Mouse (Mus musculus) brown adipose tissue, adult 24 weeks (tissue): Measurements from ENCODE around the gene Psmd14. TPM values are rescaled to one million over a fixed set of nuclear protein-coding genes. Genes with fewer than 3 reads are reported as not detected.
A peak's percentile ranks its signal among the peaks of the same experiment; 100 is the strongest.

Experiments
- H3K27ac ChIP-seq: fragments of 200-500 bp; replicated peaks from 2 replicates; pipeline ENCODE4 v1.5.1; 2012; ENCODE audit warnings: low read depth, mild to moderate bottlenecking, low read length
- H3K4me1 ChIP-seq: fragments of 200-500 bp; 2 replicates; pipeline ENCODE4 v1.6.1; 2012; ENCODE audit warnings: low read length, mixed read lengths; ENCODE audit not compliant: control insufficient read depth, insufficient read depth, insufficient read length
- H3K4me3 ChIP-seq: fragments of 200-500 bp; 2 replicates; pipeline ENCODE4 v1.5.1; 2012; ENCODE audit warnings: low read depth, mild to moderate bottlenecking, low read length, moderate library complexity; ENCODE audit not compliant: insufficient read depth
- polyA plus RNA-seq: library from polyadenylated mRNA; stranded (reverse); fragments of >200 nt; gene quantifications from 2 replicates; pipeline ENCODE4 v1.2.4, GENCODE M21; 2012; ENCODE audit not compliant: missing spikeins, insufficient read depth, insufficient read length

Psmd14 gene
- 100 and 126 TPM in 2 replicates for polyA plus RNA-seq

DNA sequence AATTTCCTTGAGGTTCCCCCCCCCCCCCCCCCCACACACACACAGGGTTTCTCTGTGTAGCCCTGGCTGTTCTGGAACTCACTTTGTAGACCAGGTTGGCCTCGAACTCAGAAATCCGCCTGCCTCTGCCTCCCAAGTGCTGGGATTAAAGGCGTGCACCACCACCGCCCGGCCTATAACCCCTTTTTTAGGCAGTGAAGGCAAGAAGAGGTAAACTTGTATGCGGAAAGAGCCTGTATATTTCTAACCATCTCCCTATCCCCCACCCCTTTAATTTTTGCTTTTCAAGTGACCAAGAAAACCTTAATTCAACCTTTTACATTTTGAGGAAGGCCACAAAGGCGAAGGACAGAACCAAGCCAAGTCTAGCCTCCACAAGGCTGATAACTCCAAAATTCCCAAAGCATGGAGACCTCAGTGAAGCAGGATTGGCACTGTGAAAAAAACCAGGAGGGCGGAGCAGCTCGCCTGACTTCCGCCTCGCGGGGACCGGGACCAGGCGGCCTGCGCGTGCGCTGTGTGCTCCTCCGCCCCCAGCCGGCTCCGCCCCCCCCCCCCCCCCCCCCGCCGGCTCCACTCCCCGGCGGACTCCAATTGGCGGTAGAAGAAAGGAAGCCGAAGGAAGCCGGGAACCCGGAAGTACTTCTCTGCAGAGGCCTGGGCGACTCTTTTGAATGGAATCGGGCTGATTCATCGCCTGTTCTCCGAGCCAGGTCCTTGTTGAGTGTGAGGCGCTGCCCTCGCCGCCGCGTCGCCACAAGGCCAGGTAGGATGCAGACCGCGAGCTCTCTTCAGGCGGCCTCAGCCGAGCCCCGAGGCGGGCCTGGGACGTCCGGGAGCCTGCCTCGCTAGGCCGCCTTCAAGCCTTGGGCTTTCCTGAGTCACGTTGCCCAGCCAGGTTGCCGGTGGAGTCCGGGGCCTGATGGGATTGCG lies at the start of gene Psmd14:
Gene Psmd14 (plus strand): TSS at position 587 of the 933 bp plus-strand sequence.
- H3K27ac ChIP-seq, result peak within 1 kb of the TSS; percentile 86
- H3K4me1 ChIP-seq, result peaks cover 4% of the 10 kb centered on the region; the same call in 1 of the 2 replicates
- peak within 1 kb of the TSS; percentile 95 for H3K4me3 ChIP-seq

DNA sequence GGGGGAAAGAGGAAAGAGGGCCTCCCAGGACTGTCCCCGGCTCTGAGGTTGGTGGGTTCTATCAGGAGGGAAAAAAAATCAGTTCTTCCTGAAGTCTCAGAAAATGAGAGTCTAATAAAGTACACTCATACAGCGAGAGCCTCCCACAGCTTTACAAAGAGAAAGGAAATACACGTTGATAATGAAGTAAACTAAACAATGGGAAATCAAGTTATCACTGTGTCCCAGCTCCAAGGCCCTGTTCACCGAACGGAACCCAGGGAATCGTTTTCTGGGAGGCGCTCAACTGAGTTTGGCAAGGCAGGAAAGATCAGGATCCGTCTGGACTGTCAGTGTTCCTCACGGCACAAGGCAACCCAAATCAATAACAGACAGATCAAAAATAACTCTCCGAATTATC lies 48.7 kb upstream of the Psmd14 start:
- H3K4me3 ChIP-seq, result no peak overlapping the region
- 0 out of 2 replicates have a peak, but pooled peaks cover 2% of the 10 kb centered on the region for H3K4me1 ChIP-seq
- no peak overlapping the region; the same call in 1 of the 2 replicates for H3K27ac ChIP-seq

DNA sequence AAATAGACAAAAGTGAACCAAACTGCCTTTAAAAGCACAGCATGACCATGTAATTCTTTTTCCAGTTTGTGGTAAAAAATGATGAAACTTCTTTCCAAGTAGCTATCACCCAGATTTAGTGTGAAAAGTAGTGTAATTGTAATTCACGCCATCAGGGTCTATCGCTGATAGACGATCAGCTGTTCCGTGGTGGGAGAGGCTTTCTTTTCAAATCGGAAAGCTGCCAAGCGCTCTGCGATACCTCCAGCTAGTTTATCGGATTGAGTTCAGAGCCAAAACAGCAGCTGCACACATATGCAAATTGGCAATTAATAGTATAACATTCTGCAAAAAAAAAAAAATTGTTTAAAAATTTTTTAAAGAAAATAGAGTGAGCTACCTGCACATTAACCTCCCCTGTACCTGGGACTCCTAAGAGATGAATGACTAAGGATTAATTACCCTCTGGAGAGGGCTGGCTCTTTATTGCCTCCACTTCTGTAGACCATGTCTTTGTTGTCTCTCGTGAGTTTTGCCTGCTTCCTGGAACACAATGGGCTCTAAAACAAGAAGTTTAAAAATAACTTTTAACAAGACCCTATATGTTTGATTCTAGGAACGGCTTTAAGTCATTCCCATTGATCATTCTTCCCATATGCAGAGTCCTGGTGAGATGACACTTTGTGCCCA lies 47.8 kb upstream of the Psmd14 start:
- H3K4me1 ChIP-seq, result 0 out of 2 replicates have a peak, but pooled peaks cover 2% of the 10 kb centered on the region
- H3K4me3 ChIP-seq, result no peak overlapping the region
- no peak overlapping the region for H3K27ac ChIP-seq

DNA sequence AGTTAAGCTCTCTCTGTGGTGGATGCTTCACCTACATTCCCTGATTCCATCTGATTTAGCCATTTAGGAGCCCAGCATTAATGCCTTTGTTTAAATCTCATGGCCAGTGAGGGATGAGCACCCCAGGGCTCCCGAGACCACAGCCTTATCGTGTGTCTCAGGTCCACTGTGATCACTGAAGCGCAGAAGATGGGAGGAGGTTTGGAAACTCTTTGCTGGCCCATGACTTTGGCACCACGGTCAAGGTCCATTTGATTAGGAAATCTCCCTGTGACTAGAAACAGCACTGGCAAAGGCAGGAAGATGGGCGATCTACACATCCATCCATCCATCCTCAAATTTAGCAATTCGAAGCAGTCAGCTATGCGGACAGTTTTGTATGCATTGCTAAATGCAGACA lies 44.1 kb upstream of the Psmd14 start:
- H3K4me1 ChIP-seq, result no peaks in the 10 kb centered on the region
- no peak overlapping the region for H3K4me3 ChIP-seq
- H3K27ac ChIP-seq, result no peak overlapping the region

DNA sequence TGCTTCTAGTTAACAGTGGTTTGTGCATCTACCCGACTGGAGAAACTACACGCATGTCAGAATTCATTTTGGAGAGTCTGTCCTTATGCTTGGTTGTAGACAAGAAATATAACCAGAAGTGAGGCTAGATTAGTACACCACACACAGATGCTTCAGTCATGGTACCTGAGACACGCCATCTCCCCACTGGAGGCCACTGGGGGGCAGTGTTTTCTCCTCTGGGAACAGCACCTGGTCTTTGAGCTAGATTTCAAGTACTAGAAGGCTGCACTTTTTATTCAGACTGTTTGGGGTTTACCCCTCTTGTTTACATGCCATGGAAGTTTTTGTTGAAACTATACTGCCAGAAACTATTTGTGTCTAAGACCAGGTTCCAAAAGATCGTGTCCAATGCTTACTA lies 43.2 kb upstream of the Psmd14 start:
- Histone ChIP-seq H3K4me1 (no peaks in the 10 kb centered on the region), H3K4me3 (no peak overlapping the region), H3K27ac (no peak overlapping the region)

DNA sequence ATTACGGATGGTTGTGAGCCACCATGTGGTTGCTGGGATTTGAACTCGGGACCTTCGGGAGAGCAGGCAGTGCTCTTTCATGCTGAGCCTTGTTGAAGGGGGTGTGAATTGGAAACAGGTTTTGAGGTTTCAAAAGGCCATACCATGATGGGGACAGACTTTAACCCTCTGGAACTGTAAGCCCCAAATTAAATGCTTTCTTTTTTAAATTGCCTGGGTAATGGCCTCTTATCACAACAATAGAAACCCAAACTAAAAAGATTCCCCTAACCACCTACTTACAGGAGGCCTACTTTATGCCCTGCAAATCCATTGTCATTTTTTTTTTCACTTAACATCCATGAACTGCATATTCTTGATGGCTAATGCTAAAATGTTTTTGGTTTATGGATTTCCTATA lies 36.9 kb upstream of the Psmd14 start:
- H3K4me1 ChIP-seq, result no peaks in the 10 kb centered on the region
- no peak overlapping the region for H3K27ac ChIP-seq
- no peak overlapping the region for H3K4me3 ChIP-seq

DNA sequence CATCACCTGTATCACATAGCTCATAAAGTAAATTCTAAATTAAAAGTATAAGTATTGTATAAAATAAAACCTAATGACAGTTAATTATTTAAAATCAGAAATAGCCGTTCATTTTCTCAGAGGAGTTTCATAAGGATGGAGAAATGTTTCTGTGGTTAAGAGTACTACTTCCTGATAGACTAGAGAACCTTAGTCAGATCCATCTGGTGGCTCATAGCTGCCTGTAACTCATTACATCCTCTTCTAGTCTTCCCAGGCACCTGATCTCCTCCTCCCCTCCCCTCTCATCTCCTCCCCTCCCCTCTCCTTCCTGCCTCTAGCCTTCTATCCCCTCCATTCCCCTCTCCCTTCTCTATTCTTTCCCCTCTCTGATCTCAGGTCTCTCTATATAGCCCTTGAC lies 29.9 kb upstream of the Psmd14 start:
- H3K27ac ChIP-seq, result no peak overlapping the region
- no peak overlapping the region for H3K4me3 ChIP-seq
- no peaks in the 10 kb centered on the region for H3K4me1 ChIP-seq

DNA sequence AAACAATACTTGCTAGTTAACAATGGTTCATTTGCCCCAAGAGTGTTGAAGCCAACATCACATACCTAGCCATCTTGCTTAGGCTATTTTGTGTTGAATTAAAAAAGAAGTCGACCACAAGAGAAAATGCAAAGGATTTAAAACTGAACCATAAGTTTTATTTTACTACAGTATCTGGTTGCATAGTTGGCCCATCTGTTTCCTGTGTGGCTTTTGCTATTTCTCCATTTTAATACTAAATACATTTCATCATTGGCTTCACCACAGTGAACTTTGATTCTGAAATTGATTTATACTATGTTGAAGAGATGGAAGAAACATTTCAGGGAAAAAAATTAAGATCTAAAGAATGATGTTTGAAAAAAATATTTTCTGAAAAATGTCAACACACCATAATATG lies 25.0 kb upstream of the Psmd14 start:
- H3K4me3 ChIP-seq, result no peak overlapping the region
- no peak overlapping the region for H3K27ac ChIP-seq
- H3K4me1 ChIP-seq, result no peaks in the 10 kb centered on the region

DNA sequence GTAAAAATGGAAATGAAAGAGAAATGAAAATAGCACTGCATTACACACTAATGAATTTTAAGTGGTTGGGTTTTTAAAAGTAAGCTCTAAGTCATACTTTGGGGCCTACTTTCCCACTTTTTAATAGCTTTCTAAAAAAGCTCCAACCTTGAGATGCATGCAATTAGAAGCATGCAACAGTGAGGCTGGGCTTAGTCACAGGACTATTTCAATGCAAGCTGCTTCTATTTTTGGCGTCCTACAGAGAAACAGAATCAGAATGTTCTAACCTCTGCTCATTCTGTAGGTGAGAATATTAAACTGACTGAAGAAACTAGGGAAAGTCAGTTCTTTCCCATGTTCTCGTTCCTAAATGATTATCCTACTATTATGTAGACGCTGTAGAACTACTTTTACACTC lies 22.4 kb upstream of the Psmd14 start:
- Histone ChIP-seq H3K4me1 (no peaks in the 10 kb centered on the region), H3K27ac (no peak overlapping the region), H3K4me3 (no peak overlapping the region)

DNA sequence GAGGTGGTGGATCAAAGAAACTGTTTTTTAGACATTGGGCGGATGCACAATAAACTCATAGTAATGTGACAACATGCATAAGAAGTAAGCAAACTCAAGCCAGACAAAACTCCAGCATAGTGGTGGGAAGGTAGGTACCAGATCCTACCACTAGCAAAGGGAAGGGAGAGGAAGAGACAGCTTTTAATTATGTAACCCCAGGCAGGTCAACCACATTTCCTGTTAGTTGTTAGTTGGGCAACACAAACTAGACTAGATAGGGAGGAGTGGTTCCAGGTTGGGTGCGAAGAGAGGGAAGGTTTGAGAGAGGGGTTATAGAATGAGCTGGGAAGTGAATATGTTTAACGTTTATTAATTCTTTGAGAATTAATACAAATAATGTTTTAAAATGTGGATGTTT lies 1.9 kb upstream of the Psmd14 start:
- H3K4me3 ChIP-seq, result no peak overlapping the region
- no peak overlapping the region for H3K27ac ChIP-seq
- peaks cover 4% of the 10 kb centered on the region; the same call in 1 of the 2 replicates for H3K4me1 ChIP-seq

DNA sequence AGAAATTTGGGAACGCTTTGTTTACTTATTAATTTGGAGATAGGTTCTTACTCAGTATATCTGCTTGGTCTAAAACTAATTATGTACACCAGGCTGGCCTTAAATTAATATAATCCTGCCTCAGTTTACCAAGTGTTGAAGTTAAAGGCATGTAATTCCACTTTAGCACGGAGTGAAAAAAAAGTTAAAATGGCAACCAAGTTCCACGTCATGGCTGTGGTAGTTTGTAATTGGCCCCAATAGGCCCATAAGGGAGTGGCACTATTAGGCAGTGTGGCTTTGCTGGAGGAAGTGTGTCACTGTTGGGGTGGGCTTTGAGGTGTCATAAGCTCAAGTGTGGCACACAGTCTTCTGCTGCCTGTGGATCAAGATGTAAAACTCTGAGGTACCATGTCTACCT lies 1.0 kb downstream of the Psmd14 start:
- Histone ChIP-seq H3K4me3 (peak overlapping the region; percentile 95; the same call in 1 of the 2 replicates), H3K4me1 (peaks cover 4% of the 10 kb centered on the region; the same call in 1 of the 2 replicates), H3K27ac (no peak overlapping the region)

DNA sequence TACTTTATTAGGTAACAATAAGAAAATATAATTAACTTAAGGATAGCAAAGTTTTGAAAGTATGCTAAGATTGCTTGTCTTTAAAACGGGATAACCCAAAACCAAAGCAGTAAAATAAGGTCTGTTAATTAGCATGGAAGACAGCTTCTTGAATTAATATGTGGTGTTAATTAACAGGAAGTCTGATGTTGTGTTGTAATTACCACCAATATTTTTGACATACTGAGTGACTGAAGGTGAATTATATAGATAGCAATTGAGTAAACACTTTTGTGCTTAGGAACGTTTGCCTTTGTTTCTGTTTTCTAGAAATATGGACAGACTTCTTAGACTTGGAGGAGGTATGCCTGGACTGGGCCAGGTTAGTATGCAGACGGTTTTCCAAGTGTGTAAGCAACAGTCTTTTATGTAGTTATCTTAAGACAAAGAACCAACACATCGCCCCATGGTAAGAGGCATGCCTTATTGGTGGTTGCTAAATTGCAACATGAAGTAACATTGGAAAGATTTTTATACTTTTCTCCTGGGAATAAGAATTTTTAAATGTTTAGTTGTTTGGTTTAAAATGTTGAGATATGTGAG lies 11.0 kb downstream of the Psmd14 start:
- Histone ChIP-seq H3K27ac (no peak overlapping the region), H3K4me1 (peaks cover 4% of the 10 kb centered on the region; the same call in 1 of the 2 replicates), H3K4me3 (no peak overlapping the region)

DNA sequence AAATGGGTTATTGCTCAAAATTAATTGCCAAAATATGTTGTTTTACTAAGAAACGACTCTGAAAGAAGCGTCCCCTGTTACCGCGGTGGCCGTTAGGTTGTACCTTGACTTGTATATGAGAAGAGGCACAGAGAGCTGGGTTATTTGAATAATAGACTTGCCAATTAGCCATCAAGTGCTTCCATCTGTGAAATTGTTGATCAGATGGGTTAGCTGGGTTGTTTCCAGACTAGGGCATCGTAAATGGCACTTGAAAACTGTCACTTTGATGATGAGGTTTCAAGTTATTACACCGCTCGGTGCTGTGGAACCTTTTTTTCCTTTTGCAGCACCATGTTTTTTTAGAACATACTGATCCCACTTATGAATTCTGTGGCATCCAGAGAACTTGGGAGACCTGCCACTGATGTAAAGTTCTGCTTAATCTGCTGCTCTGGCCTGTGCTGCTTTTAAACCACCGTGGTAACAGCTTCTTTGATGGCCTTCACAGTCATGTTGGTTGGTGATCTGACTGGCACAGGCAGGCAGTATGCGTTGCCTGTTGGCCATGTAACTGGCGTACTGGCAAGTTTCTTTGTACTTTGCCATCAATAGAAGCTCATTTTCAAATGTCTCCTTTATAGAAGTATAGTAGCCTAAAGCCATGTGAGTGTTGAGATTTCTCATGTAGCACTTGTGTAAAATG lies 21.4 kb downstream of the Psmd14 start:
- no peak overlapping the region for H3K27ac ChIP-seq
- H3K4me1 ChIP-seq, result no peaks in the 10 kb centered on the region
- no peak overlapping the region for H3K4me3 ChIP-seq

DNA sequence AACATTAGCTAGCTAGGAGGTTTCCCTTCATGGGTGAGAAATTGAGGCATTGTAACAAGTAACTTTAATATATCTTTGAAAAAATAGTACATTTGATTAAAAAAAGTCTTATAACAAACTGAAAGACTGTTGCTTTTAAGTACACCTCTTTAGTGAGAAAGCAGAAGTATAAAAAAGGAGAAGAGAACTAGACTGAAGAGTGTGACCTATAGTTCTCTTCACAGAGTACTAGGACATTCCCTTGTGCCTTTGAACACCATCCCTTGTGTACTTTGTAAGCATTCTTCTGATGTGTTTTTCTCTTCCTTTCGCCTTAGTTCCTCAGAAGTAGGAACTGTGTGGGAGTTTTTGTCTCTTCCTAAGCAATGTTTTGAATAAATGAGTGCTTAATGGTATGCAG lies 22.7 kb downstream of the Psmd14 start:
- Histone ChIP-seq H3K4me3 (no peak overlapping the region), H3K27ac (no peak overlapping the region), H3K4me1 (no peaks in the 10 kb centered on the region)

DNA sequence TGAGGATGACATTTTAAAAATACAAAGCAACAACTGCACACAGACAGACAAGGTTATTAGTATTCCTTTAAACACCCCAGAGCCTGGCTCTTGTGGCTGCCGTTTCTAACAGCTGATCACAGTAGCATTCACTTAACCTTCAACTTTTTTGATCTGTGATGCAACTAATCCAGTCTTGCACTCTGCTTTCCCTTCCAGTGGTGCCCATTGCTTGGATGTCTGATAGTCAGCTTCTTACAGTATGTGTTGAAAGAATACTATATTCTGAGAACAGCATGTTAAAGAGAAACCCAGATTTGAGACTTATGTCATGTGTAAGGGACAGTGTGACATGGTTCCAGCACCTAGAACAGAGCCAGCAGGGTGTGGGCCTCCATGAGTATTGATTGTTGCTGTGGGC lies 34.6 kb downstream of the Psmd14 start:
- Histone ChIP-seq H3K4me3 (no peak overlapping the region), H3K27ac (no peak overlapping the region)

More for the DNA sequence above, 34.6 kb downstream of the Psmd14 start:
- H3K4me1 ChIP-seq, result no peaks in the 10 kb centered on the region; the same call in 1 of the 2 replicates
